Mouse (Mus musculus) heart, postnatal 4 days (tissue): Measurements from ENCODE around the gene Nelfb. TPM values are rescaled to one million over a fixed set of nuclear protein-coding genes. Genes with fewer than 3 reads are reported as not detected.

ENCODE experiments used
- DNase-seq: peaks from one replicate; pipeline ENCODE4 v3.0.0; 2021
- total RNA-seq, 2 experiments: library from RNA; stranded (reverse); gene quantifications; 2 replicates each; pipeline ENCODE4 v1.2.3; 2021

Gene Nelfb
- total RNA-seq, 2 experiments from 2014 or later, result 43.4 to 44.5 TPM

DNA sequence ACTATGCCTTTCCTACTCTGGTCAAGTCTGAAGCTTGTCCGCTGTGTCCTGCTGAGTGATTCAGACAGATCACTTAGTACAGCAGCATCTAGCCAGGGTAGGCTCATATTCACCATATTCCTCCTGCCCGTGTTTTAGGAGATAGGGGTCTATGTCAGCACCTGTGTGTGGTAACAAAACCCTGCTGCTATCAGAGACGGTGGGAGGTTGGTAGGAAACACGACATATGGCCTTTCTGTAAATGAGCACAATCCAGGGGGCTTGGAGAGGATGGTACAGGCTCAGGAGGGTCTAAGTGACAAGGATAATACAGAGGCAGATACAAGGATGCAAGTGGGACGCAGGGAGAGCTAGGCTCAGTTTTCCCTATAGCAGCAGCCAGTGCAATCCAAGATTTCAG lies 18.3 kb upstream of the Nelfb start:
- DNase-seq, result no peak

DNA sequence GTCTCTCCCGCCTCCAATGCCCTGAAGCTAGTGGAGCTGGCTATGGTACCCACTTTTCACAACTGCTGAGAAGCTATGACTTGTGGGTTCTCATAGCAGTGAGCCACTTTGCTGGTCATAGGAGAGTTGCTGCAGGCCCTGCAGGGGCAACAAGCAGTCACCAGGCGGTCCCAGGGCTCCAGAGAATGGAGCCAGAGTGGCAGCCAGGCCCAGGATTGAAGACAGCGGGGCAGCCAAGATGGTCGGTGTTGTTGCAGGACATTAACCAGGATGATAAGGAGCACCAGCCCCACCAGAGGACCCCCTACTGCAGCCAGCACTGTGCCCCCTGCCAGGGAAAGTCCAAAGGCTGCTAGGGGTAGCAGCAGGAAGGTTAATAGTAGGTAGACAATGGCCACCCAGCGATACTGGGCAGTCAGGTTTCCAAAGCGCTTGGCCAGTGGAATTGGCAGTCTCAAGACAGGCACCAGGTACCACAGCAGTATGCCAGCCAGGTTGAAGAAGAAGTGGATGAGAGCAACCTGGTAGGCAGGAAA lies 17.8 kb upstream of the Nelfb start:
- DNase-seq, result no peak

- peak; percentile 89 for DNase-seq
These were observed 17.2 kb upstream of the Nelfb start for GRCm38 (mm10) chr2:25228431-25228889.

GRCm38 (mm10) chr2:25227406-25227805 lies 16.1 kb upstream of the Nelfb start:
- DNase-seq, result no peak

DNA sequence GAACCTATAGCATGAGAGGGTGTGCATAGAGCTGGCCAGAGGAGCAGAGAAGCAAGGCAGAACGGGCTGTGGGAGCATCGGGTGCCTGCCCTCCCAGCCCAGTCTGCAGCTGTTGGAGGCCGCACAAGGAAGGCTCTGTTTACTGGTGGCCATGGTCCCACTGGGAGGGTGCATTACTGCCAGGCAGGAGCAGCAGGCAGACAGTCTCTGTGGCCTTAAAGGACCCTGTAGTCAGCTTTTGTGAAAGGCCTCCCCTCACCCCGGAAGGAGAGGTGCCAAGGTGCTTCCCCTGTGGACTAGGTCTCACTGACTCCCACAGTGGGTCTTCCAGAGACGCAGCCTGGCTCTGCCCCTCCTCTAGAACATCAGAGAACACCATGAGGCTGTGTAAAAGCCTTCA lies 15.6 kb upstream of the Nelfb start:
- DNase-seq, result no peak

- no peak for DNase-seq
These were observed 14.6 kb upstream of the Nelfb start for GRCm38 (mm10) chr2:25225811-25226379.

- DNase-seq, result peak; percentile 98
These were observed 13.8 kb upstream of the Nelfb start for GRCm38 (mm10) chr2:25224766-25225752.

DNA sequence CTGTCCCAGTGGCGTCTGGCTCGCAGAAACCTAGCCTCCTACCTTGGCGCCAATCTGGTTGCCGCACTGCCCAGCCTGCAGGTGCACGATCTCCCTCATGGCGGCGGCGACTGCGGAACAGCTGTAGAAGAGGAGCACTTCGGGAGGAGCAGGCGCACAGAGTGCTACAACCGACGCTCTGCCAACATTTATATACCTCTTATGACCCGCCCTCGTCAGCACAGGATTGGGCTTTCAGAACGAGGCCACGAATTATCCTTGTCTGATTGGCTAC lies 13.1 kb upstream of the Nelfb start, which contains the start of gene Tubb4b:
Tubb4b (minus strand) TSS at position 211 of the 274 bp plus-strand sequence.
- no peak for DNase-seq

GRCm38 (mm10) chr2:25223681-25224491 lies 12.6 kb upstream of the Nelfb start:
- DNase-seq, result peak; percentile 88

- DNase-seq, result no peak
These were observed 10.1 kb upstream of the Nelfb start for GRCm38 (mm10) chr2:25221331-25221772.

GRCm38 (mm10) chr2:25218445-25218844 lies 7.2 kb upstream of the Nelfb start, which contains the start of gene Fam166a:
Gene Fam166a (plus strand): TSS chr2:25218745.
- no peak for DNase-seq

DNA sequence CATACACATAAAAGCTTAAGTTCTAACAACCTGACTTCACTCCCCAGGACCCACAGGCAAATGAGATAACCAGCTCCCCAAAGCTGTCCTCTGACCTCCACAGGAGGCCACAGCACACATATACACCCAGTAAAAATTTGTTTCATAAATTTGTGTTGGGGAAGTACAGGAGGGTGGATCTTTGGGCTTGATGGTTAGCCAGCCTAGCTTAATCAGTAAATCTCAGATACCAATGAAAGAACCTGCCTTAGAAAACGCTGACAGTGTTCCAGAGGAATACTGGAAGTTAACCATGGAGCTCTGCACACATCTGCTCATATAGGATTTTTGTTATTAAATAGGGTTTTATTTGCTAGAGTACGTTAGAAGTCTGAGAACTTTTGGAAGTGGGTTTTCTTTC lies 6.4 kb upstream of the Nelfb start:
- DNase-seq, result no peak

DNA sequence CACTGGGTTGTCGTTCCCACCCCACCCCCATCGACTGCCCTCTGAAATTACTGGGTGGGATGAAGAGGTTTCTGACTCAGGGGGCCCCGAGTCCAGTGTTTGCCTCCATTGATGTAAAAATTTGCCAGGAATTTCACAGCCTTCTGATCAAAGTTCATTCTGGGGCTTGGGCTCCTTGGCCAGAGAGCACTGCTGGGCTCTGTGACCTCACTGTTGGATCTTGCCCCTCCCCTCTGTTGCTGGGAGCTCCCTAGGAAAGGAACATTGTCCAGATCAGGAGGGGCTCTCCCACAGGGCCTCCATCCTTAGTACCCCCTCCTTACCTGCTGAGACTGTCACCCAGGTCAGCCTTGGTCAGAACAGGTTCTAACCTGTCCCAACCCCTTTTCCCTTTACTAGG lies 3.2 kb upstream of the Nelfb start, which contains the start of gene Stpg3:
Stpg3 (minus strand) TSS at position 194 of the 400 bp plus-strand sequence.
- no peak for DNase-seq

GRCm38 (mm10) chr2:25213266-25213865 lies 2.1 kb upstream of the Nelfb start:
- no peak for DNase-seq

- no peak for DNase-seq
These were observed 603 bp downstream of the Nelfb start for GRCm38 (mm10) chr2:25210686-25211085.

- DNase-seq, result no peak
These were observed 3.7 kb downstream of the Nelfb start for GRCm38 (mm10) chr2:25207593-25207992.

DNA sequence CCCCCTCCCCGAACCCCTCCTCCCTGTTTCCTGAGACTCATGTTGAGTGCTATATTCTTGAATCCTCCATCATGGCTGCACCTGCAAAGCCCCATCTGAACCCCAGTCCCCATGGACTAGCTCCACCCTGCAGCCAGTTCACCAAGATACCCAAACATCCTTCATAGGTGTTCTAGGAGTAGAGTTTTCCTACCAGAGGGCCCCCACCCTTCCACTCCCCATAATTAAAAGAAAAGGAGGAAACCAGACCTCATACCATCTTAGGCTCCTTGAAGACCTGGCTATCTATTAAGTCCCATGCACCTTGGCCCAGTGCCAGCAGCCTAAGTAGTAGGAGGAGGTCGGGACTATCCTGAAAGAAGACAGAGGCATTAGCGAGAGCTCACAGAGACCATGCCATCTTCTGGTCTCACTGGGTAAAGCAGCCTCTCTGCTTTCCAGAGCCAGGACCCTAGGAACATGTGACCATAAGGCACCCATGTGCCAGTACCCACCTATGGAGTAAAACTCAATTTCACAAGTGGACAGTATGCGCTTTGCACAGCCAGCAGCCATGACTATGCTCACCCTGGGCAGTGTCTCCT lies 7.6 kb downstream of the Nelfb start:
- DNase-seq, result peak; percentile 50

DNA sequence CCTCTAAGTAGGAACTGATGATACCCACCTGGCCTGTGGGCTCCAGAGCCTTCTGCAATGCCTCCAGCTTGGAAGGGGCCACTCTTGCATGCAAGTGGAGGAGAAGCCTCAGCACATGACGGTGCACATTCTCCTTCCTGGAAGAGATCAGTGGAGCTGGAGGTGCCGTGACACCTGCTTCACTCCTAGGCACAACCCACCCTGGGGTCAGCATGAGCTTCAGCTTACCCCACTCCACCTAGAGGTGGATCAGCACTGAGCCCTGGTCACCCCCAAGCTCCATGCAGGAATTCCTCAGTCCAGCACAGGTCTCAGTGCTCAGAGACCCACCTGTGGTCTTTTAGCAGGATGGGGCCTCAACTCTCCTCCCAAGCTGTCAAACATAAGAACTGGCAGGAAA lies 10.7 kb downstream of the Nelfb start:
- DNase-seq, result no peak

DNA sequence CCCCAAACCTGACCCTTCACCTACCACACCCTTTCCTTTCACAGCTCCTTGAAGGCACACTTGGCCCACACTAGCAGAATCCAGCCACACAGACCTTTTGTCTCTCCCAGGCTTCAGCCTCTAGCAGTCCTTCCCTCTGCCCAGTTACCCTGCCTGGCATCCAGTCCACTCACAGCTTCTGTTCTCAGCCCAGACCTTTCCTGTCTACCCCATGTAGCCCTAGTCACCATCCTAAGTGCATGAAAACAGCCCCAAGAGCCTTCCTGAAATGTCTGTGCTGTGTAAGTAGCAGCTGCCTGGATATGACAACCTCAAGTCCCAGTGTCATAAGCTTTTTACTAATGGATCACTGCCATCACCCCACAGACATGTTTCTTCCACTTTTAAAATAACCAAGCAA lies 13.3 kb downstream of the Nelfb start:
- DNase-seq, result no peak

DNA sequence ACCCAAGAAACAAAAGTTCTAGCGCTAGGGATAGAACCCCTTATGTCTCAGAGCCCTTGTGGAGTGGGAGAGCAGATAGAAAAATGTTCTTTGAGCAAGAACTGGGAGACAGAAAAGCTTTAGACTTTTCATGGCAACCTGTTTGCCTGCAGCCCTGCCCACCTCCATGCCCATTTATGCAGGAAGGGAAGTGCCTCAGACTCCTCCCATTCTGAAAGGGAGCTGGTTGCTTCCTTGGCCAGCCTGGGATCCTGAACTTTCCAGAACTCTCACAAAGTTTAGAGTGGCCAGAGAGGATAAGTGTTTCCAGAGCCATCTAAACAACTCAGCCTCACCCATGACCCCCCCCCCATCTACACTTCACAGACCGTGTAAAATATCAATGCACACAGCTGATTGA lies 14.1 kb downstream of the Nelfb start:
- no peak for DNase-seq

DNA sequence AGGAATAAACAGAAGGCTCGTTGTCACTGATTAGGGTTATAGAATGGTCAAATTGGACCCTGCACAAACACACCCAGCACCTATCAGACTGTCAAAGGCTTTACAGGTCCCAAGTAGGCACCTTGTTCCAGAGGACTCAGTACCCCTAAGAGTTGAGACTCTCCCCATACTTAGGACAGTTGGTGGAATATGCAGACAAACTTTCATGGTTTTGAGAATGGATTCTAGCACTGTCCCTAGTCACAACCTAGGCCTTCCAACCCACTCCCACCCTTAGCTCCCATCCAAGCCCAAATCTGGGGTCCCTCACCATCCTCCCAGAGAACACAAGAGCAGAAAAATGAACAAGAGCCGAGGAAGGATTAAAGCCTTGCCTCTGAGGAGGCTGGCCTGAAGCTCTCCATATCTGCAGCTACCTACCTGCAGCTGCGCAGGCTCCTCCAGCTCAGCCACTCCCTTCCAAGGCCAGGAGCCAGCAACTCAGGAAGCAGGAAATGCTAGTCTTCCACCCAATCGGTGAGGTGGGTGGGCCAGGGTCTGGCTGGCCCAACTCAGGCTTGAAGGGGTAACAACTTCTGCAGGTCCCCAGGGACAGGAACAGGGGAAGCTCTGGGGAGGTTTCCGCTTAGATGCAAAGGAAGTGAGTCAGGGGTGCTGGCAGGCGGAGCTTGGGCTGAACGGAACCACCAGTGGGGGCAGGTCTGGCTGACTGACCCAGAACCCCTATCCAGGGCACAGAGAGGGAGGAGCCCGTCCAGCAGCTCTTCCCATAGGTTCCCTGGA lies 14.9 kb downstream of the Nelfb start, which contains the start of gene Tor4a:
Tor4a (minus strand) TSS at position 715 of the 783 bp plus-strand sequence.
- DNase-seq, result peak; percentile 81
